Mouse (Mus musculus) cerebellum, adult 18-20 months (tissue): Measurements from ENCODE around the gene Jakmip3.

Experiments used
- DNase-seq, 2 experiments: peaks; one replicate each; pipeline ENCODE4 v3.0.0; 2021

Gene Jakmip3

DNA sequence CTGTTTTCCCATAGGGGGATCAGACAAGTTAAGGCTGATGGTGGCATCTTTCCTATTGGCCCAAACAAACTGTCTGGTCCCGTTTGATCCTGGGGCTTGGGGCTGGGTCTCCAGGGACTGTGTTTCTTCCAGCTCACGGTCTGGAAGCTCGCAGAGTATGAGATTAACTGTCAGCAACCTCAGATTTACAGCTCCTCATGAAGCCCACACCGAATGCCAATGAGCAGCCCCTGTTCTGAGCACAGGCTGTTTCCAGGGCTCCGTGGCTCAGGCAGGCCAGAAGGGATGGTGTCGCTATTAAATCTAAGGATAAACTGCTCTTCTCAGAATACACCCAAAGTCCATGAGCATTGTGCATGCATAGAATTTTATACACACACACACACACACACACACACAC, 133.7 kb downstream of the Jakmip3 start:
- DNase-seq = no peak

DNA sequence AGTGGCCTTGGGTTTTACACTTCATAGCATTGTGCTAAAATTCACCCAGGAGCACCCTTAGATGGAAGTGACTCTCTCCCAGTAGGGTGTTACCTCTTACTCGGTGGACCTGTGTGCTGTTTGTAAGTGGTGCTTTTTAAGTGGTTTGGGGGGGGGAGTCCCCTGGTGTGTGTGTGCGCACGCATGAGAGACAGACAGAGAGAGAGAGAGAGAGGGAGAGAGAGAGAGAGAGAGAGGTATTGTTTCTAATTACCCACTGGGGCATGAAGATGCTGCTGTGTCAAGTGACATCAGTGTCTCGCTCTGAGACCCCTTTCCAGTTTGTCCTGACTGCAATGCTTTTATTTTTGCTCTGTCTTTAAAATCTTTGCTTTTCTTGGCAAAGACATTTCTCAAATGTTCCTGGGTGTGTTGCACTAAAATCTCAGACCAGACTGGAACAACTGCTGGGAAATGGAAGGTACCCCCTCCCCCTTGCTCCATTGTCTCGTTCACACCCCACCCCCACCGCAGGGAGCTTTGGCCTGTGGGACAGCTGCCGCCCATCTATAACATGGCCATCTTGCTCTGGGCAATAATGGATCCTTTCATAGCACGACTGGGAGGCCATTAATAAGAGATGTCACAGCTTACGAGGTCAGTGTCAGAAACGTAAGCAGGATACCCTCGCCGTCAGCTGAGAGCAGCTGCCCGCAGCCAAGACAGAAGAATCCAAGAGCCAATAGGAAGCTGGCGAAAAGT, 134.7 kb downstream of the Jakmip3 start:
- no peak for DNase-seq

DNA sequence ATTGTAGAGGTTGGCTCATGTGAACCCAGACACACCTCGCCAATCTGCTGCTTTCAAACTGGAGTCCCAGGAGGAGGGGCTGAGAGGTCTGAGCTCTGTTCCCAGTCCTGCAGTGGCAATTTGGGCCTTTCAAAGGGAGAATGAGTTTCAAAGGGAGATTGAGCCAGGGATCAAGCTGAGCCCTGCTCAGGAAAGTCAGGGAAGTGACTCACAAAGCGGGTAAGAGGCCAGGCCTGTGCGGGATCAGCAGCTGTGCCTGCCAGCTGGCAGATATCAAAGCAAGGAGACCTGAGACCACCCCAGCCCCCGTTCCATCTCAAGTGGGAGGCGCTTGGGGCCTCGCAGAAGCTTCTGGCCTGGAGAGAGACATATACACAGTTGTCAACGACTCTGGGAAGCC, 136.8 kb downstream of the Jakmip3 start:
- DNase-seq = peak; percentile 62 to 71

DNA sequence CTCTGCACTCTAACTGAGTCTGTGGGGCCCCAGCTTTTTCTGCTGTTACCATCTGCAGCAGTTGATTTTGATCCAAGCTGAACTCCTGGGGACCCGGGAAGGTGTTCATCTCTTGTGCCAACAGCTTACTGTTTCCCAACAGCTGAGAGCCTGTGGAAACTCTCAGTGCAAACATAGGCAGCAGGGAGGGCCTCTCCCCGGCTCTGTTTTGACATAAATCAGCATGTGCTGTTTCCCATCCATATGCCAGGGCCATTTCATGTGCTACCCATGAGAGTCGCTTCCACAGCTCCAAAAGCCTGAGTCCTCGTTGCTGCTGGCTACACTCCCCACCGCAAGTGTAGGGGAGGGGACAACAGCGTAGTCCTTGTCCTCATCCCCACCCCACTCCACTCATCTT, 137.7 kb downstream of the Jakmip3 start:
- DNase-seq = peak in 1 of 2 experiments; percentile 37

DNA sequence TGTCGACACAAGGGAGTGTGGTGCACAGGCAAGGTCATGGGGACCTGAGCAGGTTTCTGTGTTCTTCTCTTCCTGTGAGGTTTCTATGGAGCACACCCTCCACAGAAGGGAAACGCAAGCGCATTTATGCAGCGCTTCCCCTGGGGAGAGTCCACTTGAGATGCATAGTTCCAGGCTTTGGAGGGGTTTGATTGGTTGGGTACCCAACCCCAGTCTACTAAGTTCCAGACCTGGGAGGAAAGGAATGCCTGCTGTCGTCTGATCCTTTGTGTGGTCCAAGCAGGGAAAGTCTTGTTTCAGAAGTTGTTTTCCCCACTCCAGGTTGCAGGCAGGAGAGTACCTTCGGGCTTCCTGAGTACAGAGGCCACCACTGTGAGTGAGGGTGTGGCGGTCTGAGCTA, 138.6 kb downstream of the Jakmip3 start:
- no peak for DNase-seq

DNA sequence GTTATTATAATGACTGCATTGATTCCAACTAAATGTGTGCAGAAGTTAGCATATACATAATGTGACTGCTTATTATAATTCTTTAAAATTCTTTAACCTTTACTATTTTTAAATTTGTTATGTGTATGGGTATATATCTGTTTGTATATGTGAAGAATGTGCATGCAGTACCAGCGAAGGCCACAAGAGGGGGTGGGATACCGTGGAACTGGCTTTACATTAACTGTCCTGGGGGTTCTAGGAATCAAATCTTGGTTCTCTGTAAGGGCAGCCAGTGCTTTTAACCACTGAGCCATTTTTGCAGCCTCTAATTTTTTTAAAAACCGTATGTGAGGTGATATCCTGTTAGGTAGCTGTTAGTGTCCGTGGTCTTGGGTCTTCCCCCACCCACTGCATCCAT, 140.2 kb downstream of the Jakmip3 start:
- peak in 1 of 2 experiments; percentile 44 for DNase-seq

DNA sequence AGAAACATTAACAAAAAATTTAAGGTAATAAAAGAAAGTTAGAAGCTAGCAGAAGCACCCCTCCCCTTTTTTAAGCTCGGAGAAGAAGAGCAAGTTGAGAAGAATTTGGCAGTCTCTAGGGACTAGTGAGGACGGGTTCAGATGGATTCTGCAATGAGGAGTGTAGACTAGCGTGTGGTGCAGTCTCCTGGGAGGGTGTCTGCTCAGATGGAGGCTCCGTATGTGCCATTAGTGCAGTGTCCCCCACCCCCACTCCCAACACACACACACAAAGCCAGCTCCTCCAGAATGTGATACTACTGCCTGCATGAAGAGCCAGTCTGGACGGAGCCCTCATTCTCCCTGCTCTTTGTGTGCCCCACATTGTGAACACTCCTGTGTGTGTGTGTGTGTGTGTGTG, 140.6 kb downstream of the Jakmip3 start:
- DNase-seq = no peak

DNA sequence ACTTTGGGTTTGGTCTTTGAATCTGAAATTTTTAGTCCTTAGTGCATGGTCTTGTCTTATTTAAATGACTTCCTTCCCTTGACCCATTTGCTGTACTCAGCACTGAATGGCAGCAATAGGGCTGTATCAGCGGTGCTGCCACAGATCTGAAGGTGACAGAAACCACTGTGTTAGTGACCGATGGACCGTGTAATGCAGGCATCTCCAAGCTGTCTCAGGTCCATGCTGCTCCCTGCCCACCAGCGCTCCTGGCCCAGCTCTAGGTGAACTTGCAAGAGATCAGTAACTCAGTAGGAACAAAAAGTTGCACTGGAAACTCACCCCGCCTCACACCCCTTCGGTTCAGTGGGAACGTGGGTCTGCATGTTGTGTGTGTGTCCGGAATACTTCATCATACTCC, 141.8 kb downstream of the Jakmip3 start:
- DNase-seq = no peak

DNA sequence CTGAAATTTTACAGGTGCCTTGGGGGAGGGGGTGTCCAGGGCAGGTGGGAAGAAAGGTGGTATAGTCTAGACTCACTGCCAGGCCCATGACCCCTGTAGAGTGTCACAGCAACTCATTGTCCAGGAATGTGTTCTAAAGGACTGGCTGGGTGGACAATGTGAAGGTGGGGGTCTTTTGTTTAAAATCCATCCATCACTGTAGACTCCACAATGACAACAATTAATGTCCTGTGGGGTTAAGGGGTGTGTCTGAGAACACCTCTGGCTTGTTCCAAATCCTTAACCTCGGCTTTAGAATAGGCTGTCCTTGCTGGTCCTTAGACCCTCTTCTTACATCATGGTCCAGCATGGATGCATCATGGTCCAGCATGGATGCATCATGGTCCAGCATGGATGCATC, 143.8 kb downstream of the Jakmip3 start:
- DNase-seq = no peak

DNA sequence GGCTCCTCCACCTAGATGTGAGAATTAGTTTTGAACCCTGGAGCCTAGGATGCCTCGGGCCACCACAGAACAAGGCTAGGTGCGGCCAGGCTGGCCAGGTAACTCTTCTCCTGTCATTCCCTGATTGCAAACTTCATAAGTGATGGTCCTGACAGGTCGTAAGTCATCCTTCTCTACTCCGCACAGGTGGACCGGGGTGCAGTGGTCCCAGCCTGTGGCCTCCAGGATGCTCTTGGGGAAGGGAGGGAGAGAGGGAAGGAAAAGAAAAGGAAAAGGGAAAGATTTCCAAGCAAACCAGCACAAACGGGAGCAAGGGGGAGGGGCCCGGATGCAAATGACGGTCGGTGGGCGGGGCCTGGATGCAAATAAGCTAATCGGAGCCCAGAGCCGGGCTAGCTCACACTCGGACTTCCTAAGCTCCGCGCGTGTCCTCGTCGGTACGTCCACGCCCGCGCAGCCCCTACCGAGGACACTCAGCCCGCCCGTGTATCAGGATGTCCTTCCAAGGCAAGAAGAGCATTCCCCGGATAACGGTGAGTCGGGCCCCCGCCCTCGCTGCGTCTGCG, 145.2 kb downstream of the Jakmip3 start, which contains the start of gene Dpysl4:
Dpysl4 (plus strand) TSS at position 373 of the 566 bp plus-strand sequence.
- peak; percentile 95 to 96 for DNase-seq

DNA sequence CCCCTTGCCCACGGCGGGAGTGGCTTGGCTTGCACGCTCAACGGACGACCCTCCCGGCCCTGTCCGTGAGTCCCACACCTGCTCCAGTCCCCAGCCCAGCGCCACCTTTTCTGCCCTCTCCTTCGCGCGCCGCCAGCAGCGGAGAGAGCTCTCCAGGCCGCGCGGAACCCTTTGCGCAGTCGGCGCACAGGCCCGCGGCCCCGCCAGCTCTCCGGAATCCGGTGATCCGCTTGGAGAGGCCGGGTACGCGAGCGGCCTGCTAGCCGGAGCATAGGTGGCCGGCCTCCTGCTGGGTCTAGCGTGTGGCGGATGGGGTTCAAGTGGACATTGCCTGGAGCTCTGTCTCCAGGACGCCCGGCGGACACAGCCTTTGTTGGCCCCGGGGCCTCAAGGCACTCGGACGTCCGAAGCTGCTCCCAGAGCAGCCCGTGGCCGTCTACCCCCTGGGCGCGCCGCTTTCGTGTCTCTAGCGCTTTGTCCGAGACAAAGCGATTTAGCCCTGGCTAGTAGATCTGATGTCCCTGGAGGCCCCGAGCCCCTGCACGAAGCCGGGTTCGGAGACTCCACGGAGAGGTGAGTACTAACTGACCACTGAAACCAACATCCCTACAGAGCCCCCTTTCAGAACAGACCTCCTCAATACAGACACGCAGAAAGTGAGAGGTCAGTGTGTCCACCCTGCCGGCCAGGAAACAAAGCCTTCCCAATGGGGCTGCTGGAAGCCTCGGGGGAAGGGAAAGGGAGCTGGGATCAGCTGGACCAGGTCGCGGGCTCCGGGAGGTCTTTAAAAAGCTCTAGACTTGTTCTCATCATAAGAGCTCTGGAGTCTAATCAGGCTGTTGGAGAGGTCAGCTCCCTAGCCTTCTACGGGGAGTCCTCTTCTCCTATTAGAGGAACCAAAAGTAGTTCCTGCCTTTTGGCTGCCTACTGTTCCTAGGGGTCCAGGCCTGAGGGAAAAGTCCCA, 145.9 kb downstream of the Jakmip3 start:
- DNase-seq = peak; percentile 59 to 76

DNA sequence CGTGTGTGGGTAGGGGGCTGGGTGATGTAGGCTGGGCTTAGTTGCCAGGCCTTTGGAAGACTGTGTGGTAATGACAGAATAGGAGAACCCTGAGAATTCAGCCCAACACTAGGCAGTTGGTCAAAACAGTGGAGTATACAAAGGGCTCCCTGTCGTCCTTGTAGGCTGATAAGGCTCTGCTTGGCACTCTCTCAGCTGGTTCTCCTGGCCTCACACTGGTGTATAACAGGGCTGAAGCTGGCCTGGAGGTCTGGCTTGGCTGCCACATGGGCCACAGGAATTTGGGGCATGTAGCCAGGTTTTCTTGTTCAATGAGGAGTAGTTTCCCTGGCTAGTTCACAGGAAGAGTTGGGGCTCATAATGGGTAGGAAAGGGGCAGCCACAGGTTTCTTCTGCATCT, 147.3 kb downstream of the Jakmip3 start:
- DNase-seq = peak; percentile 69 to 78

DNA sequence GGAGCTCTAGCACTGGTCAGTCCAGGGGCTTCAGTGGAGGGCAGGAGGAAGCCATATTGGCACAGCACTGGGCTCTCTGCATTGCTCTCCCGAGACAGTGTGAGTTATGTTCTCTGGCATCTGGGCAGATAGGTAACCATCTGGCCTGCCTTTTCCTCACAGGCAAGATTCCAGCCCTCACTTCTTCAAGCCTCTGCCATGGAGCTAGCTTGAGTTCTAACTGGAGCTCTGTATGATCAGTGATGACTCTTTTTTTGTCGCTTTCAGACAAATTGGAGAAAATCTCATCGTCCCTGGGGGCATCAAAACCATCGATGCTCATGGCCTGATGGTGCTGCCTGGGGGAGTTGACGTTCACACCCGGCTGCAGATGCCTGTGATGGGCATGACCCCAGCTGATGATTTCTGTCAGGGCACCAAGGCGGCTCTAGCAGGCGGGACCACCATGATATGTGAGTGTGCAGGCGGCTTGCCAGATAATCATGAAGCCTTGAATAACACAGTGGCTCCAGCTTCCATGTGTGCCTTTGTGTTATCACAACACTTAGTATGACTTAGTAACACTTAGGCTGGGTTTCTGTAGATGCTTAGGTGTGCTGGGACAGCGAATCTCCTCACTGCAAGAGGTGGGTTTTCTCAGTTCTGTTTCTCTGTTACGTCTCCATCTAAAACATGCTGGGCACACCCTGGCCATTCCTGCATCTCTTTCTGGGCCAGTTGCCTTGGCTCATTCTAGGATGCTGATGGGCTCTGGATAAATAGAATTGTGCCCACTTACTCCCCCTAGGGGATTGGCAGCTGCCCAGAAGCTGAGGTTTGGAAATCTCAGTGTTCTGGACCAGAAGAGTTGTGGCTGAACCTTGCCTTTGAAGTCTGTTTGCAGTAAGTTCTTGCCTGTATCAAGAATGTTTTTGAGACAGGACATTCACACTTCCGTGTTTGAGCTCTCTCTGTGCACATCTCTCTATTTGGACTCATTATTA, 149.7 kb downstream of the Jakmip3 start:
- peak in 1 of 2 experiments; percentile 52 for DNase-seq

DNA sequence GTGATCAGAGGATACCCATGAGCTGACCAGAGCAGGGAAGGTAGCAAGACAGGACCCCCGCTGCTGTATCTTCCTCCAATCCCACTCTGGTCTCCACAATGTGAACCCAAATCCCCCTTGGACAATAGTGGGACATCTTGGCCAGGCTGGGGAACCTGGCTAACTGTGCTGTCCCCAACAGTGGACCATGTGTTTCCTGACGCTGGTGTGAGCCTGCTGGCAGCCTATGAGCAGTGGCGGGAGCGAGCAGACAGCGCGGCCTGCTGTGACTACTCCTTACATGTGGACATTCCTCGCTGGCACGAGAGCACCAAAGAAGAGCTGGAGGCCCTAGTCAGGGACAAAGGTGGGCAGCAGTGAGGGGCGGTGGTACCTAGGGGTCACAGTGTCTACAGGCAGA, 151.2 kb downstream of the Jakmip3 start:
- peak in 1 of 2 experiments; percentile 39 for DNase-seq

DNA sequence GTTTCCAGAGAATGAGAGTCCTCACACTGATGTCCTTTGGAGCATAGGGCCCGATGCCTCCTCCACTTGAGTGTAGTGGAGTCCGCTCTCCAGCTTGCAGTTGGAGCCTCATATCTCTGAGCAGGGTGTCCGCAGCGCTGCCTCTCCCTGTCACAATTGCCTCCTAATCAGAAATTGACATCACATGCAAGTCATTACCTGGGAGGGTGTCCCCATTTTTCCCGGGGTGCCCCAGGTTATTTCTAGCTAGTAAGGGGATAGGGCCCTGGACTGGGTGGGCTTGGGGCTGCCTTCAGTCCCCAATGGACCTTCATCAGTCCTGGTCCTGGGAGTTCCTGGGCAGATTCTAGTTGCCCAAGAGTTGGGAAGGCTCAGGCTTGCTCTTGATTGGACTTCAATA, 152.1 kb downstream of the Jakmip3 start:
- no peak for DNase-seq

DNA sequence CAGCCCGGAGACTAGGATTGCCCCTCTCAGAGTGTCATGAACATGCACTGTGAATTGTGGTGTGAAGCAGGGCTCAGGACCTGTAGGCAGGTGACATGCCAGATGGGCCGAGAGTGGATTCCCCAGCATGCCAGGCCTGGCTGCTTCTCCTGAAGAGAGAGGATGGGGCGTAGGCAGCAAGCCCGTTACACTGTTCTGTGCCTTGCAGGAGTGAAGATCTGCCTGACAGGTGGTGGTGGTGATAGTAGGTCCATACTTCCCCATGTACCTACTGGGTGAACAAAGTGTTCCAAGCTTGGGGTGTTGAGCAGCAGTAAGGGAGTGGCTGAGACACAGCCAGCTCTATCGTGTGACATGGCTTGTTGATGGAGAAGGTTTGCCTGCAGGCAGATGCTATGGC, 152.6 kb downstream of the Jakmip3 start:
- peak; percentile 84 to 93 for DNase-seq

DNA sequence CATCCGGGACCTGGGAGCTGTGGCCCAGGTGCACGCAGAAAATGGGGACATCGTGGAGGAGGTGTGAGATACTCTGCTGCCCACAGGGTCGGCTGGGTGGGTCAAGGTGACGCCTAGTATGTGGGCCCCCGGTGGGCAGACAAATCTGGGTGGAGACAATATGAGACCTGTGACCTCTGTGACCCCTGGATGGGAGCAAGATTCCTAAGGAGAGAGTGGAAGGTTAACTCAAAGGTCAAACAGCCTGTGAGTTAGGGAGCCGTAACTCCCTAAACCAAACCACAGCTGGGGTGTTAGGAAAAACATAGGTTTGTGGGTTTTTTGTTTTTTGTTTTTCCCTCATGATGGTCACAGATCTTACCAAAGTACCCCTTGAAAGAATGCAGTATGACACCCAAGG, 153.3 kb downstream of the Jakmip3 start:
- DNase-seq = peak in 1 of 2 experiments; percentile 33

DNA sequence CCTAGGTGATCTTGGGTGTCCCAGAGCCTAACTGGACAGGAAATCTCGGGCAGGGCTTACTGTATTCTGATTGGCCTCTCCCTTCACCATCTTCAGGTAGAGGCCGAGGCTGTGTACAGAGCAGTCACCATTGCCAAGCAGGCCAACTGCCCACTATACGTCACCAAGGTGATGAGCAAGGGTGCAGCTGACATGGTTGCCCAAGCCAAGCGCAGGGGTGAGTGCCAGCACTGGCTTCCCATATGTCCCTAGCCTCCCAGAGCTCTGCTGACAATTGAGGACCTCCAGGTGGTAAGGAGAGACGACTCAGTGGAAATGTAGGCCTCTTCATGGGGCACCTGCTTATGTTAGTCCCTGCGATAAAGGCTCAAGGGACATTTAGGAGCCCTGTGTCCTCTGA, 154.2 kb downstream of the Jakmip3 start:
- DNase-seq = peak; percentile 95 to 97

DNA sequence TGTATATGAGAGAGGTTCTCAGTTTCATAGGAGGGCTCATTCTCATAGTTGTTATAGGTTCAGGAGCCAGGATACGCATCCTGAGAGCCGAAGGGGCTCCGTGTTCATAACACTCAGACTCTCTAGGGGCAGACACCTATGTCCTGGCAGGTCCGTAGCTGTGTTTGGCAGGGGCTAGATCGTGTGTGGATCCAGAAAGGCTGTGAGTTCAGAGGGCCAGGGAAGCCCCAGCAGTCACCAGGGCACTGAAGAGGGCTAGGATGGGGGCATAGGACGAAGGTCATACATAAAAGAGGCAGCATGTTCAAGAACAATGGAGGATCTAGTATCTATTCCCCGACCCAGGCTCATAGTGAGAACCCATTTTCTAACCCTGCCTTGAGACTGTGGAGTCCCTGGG, 154.8 kb downstream of the Jakmip3 start:
- DNase-seq = peak in 1 of 2 experiments; percentile 50

DNA sequence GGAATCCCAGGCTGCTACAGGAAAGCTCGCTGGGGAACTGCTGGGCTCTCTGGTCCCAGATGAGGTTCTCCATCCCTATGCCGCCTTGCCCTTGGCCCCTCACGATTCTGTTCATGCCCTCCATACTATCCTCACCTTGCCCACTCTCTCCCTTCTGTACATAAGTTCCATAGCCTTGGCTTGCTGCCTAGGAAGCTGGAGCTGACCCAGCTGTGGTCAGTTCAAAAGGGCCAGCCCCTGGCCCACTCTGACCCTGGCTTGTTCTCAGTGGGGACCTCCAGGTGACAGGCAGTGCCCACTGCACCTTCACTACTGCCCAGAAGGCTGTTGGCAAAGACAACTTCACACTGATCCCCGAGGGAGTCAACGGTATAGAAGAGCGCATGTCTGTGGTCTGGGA, 155.9 kb downstream of the Jakmip3 start:
- DNase-seq = peak in 1 of 2 experiments; percentile 35

DNA sequence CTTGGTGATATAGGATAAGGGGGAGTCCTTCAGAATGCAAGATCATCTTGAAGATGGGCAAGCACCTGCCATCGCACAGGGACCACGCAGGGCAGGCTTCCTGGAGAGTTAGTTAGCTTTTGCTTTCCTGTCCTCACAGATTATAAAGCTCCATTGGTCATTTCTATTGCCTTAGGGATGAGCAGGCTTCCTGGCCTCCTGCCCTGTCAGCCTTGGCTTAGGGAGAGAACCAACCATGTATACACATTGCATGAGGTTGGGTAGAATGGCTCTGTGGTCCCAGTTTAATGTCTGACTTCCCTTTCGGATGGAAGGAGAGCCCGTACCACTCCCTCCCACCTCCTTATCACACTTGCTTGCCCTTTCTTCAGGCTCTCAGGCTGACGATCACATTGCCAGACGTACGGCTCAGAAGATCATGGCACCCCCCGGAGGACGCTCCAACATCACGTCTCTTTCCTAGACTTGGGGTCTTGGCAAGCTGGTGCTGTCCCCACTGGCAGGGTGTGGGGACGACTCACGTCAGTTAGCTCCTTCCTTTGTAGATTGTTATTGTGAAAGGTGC, 160.1 kb downstream of the Jakmip3 start:
- peak in 1 of 2 experiments; percentile 37 for DNase-seq

DNA sequence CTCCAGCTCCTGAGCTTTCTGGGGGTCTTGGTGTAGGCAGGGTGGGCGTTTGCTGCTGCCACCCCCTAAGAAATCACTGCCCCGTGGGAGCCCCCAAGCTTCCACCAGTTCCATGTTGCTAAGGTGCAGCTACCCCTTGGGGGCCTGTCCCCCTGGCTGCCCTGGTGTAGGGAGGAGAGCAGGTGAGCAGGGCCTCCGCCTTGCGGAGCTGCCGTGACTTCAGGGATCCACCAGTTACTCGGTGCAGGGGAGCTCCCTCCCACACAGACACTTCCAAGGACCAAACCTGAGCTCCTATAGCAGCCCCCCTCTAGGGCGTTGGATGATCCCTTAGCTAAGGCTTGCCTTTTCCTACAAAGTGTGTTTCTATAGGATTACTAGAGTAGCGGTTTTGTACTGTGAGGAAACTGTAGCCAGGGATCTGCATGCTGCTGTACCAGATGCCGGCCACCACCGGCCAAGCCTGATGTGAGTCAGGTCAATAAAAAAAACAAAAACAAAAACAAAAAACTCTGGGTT, 160.8 kb downstream of the Jakmip3 start:
- no peak for DNase-seq
